Mouse (Mus musculus) ES-E14 (cell line): Measurements from ENCODE around the gene Mydgf. TPM values are rescaled to one million over a fixed set of nuclear protein-coding genes. Genes with fewer than 3 reads are reported as not detected.

ENCODE experiments used
- DNase-seq: peaks from one replicate; pipeline ENCODE4 v3.0.0-alpha.2; 2013; ENCODE audit warnings: low read depth, low spot score
- H3K27ac ChIP-seq: 2 replicates; pipeline ENCODE4 v1.5.1; 2012; ENCODE audit warnings: low read depth, mild to moderate bottlenecking, low read length, moderate library complexity, mixed read lengths; ENCODE audit not compliant: poor library complexity, insufficient read depth, severe bottlenecking
- H3K36me3 ChIP-seq: 2 replicates; pipeline ENCODE4 v1.6.1; 2012; ENCODE audit warnings: mild to moderate bottlenecking, low read length, moderate library complexity, mixed read lengths; ENCODE audit not compliant: control insufficient read depth, poor library complexity, insufficient read depth, severe bottlenecking
- H3K4me1 ChIP-seq, 2 experiments: fragments of 150-350 bp in 1 of 2; sonication (generic) in 1 of 2; 2 replicates each; pipeline ENCODE4 v1.6.1; 2012; ENCODE audit warnings: low read length in 2 of 2, mild to moderate bottlenecking in 1 of 2, mixed read lengths in 1 of 2; ENCODE audit not compliant: control insufficient read depth in 2 of 2, insufficient read depth in 2 of 2, poor library complexity in 1 of 2
- H3K4me3 ChIP-seq, 2 experiments: fragments of 150-350 bp in 1 of 2; sonication (generic) in 1 of 2; 2 replicates each; pipeline ENCODE4 v1.5.1; 2012; ENCODE audit warnings: low read length in 2 of 2, low read depth in 1 of 2, mild to moderate bottlenecking in 1 of 2, mixed read lengths in 1 of 2; ENCODE audit not compliant: insufficient read depth in 1 of 2, poor library complexity in 1 of 2, severe bottlenecking in 1 of 2
- H3K9ac ChIP-seq: 2 replicates; pipeline ENCODE4 v1.6.1; 2012; ENCODE audit warnings: low read depth, mild to moderate bottlenecking, low read length, mixed read lengths; ENCODE audit not compliant: poor library complexity, insufficient read depth, severe bottlenecking
- H3K9me3 ChIP-seq: fragments of 150-350 bp; sonication (generic); 2 replicates; pipeline ENCODE4 v1.6.1; 2012; ENCODE audit warnings: low read depth, mild to moderate bottlenecking, low read length; ENCODE audit not compliant: control insufficient read depth, insufficient read depth
- CHD2 ChIP-seq: IDR thresholded peaks from 2 replicates; pipeline ENCODE4 v1.6.1; 2014; ENCODE audit warnings: mild to moderate bottlenecking, low read depth, low read length, inconsistent platforms
- HCFC1 ChIP-seq: IDR thresholded peaks from 2 replicates; pipeline ENCODE4 v1.6.1; 2012; ENCODE audit warnings: low read length, inconsistent platforms, borderline replicate concordance; ENCODE audit not compliant: insufficient read depth
- MAFK ChIP-seq: IDR thresholded peaks from 2 replicates; pipeline ENCODE4 v1.6.1; 2014; ENCODE audit warnings: mild to moderate bottlenecking, low read depth, low read length, inconsistent platforms; ENCODE audit not compliant: insufficient read depth
- ZC3H11A ChIP-seq: IDR thresholded peaks from 2 replicates; pipeline ENCODE4 v1.6.1; 2012; ENCODE audit warnings: low read depth, mild to moderate bottlenecking, inconsistent platforms, low read length, borderline replicate concordance
- ZNF384 ChIP-seq: IDR thresholded peaks from 2 replicates; pipeline ENCODE4 v1.6.1; 2012; ENCODE audit warnings: low read depth, low read length, inconsistent platforms
- in situ Hi-C, 2 experiments: fragments of 600-800 bp; cut with MboI; formaldehyde crosslinking; loops; one replicate each; pipeline ENCODE4 v1.15.1; 2025; ENCODE audit warnings: low sequenced_read_pairs in 2 of 2, inconsistent platforms in 1 of 2; ENCODE audit not compliant: unreplicated experiment in 2 of 2
- total RNA-seq: library from RNA; depleted of rRNA; stranded (reverse); fragments of 300-350 nt; gene quantifications from 2 replicates; pipeline ENCODE4 v1.2.3, GENCODE M21; 2012; rRNA removed

Mydgf gene
- total RNA-seq, 1 experiment = 71.1 TPM

GRCm38 (mm10) chr17:56131136-56131535, 52.6 kb downstream of the Mydgf start:
- no peak overlapping the region for H3K27ac ChIP-seq
- no peaks in the 10 kb centered on the region for H3K36me3 ChIP-seq
- H3K4me3 ChIP-seq = no peak overlapping the region
- no peak for TF ChIP-seq CHD2
- TF ChIP-seq ZNF384 = no peak
- no peak for TF ChIP-seq HCFC1
- no peak for TF ChIP-seq ZC3H11A
- no peak for TF ChIP-seq MAFK
- no peak for DNase-seq
- H3K9me3 ChIP-seq = no peaks in the 10 kb centered on the region
- in situ Hi-C loops = no loop called here
- H3K4me1 ChIP-seq = peaks cover 0 to 10% of the 10 kb centered on the region in 2 experiments; a peak in 2 of 4 replicates
- no peak overlapping the region for H3K9ac ChIP-seq

DNA sequence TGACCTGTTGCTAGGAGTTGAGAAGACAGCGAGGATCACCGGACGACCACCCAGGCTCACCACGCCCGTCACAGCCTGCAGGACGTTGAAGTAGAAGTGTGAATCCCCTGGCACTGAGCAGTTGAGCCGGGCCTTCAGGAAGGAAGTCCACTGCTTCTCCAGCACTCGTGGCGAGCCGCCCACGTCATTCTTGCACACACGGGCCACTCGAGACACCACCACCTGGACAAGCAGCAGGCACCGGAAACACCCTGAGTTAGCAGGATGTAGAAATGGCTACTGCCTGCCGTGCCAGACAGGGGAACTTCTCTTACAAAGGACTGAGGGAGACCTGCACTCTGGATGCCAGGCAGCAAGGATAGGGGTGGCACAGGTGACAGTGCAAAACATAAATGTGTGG, 55.5 kb downstream of the Mydgf start:
- H3K27ac ChIP-seq = no peak overlapping the region
- in situ Hi-C loops = no loop called here
- no peaks in the 10 kb centered on the region for H3K9me3 ChIP-seq
- DNase-seq = no peak
- H3K36me3 ChIP-seq = no peaks in the 10 kb centered on the region
- TF ChIP-seq ZNF384 = no peak
- TF ChIP-seq MAFK = no peak
- TF ChIP-seq HCFC1 = no peak
- no peak for TF ChIP-seq ZC3H11A
- TF ChIP-seq CHD2 = no peak
- H3K4me1 ChIP-seq = peaks cover 0 to 8% of the 10 kb centered on the region in 2 experiments; a peak in 2 of 4 replicates
- H3K9ac ChIP-seq = no peak overlapping the region
- H3K4me3 ChIP-seq = no peak overlapping the region

GRCm38 (mm10) chr17:56126175-56126574, 57.5 kb downstream of the Mydgf start:
- Histone ChIP-seq H3K4me1 (peaks cover 0 to 2% of the 10 kb centered on the region in 2 experiments; a peak in 1 of 4 replicates), H3K4me3 (no peak overlapping the region), H3K27ac (no peak overlapping the region), H3K9ac (no peak overlapping the region), H3K9me3 (no peaks in the 10 kb centered on the region), H3K36me3 (no peaks in the 10 kb centered on the region)
- TF ChIP-seq HCFC1 = no peak
- TF ChIP-seq ZC3H11A = no peak
- no peak for TF ChIP-seq ZNF384
- TF ChIP-seq MAFK = no peak
- TF ChIP-seq CHD2 = no peak
- in situ Hi-C loops = no loop called here
- no peak for DNase-seq

Other genes with a start within 250 kb of the Mydgf start
- gene Zfp119b, start 234.4 kb downstream of the Mydgf start, total RNA-seq = 3.9 and 4.6 TPM in 2 replicates
- gene Ebi3, start 231.3 kb downstream of the Mydgf start, total RNA-seq = 0.49 and 0.74 TPM in 2 replicates
- 14.0 and 14.7 TPM in 2 replicates for gene Yju2, start 224.8 kb downstream of the Mydgf start, total RNA-seq
- 1.5 and 2.4 TPM in 2 replicates for gene Shd, start 213.5 kb downstream of the Mydgf start, total RNA-seq
- gene Fsd1, start 197.4 kb downstream of the Mydgf start, total RNA-seq = 24.2 and 50.7 TPM in 2 replicates
- 3.4 and 6.4 TPM in 2 replicates for gene Stap2, start 178.3 kb downstream of the Mydgf start, total RNA-seq
- 39.0 and 61.5 TPM in 2 replicates for gene Mpnd, start 178.2 kb downstream of the Mydgf start, total RNA-seq
- gene Sh3gl1, start 147.3 kb downstream of the Mydgf start, total RNA-seq = 67.7 and 73.8 TPM in 2 replicates
- gene Chaf1a, start 143.5 kb downstream of the Mydgf start, total RNA-seq = 48.3 and 57.9 TPM in 2 replicates
- 34.8 and 38.8 TPM in 2 replicates for gene Ubxn6, start 108.9 kb downstream of the Mydgf start, total RNA-seq
- 165 and 204 TPM in 2 replicates for gene Hdgfl2, start 104.3 kb downstream of the Mydgf start, total RNA-seq
- gene Plin4, start 74.1 kb downstream of the Mydgf start, total RNA-seq = 0.31 and 0.69 TPM in 2 replicates
- gene Plin5, start 66.3 kb downstream of the Mydgf start, total RNA-seq = 1.4 and 2.1 TPM in 2 replicates
- not detected in 2 replicates for gene Lrg1, start 61.9 kb downstream of the Mydgf start, total RNA-seq
- gene Sema6b, start 43.6 kb downstream of the Mydgf start, total RNA-seq = 2.9 and 7.1 TPM in 2 replicates
- gene Tnfaip8l1, start 21.4 kb downstream of the Mydgf start, total RNA-seq = 1.3 and 1.7 TPM in 2 replicates
- 27.4 and 27.5 TPM in 2 replicates for gene Dpp9, start 35.0 kb upstream of the Mydgf start, total RNA-seq
- gene Fem1a, start 72.9 kb upstream of the Mydgf start, total RNA-seq = 18.8 and 18.9 TPM in 2 replicates
- 2.4 and 2.8 TPM in 2 replicates for gene Ticam1, start 92.9 kb upstream of the Mydgf start, total RNA-seq
- gene Plin3, start 109.0 kb upstream of the Mydgf start, total RNA-seq = 40.5 and 53.9 TPM in 2 replicates
- 0.21 TPM in 1 of 2 replicates, not detected in the other for gene Arrdc5, start 116.4 kb upstream of the Mydgf start, total RNA-seq
- 238 and 265 TPM in 2 replicates for gene Uhrf1, start 119.4 kb upstream of the Mydgf start, total RNA-seq
- gene Kdm4b, start 142.1 kb upstream of the Mydgf start, total RNA-seq = 21.1 and 43.7 TPM in 2 replicates